Mouse (Mus musculus): ENCODE measurements at regions not wholly inside any gene's neighbourhood (a gene's known extent, or its start where the extent isn't known, plus 50 kb on each side); places are given as distances from the start of the nearest gene placed in this dataset.
A peak's percentile ranks its signal among the peaks of the same experiment; 100 is the strongest.

DNA sequence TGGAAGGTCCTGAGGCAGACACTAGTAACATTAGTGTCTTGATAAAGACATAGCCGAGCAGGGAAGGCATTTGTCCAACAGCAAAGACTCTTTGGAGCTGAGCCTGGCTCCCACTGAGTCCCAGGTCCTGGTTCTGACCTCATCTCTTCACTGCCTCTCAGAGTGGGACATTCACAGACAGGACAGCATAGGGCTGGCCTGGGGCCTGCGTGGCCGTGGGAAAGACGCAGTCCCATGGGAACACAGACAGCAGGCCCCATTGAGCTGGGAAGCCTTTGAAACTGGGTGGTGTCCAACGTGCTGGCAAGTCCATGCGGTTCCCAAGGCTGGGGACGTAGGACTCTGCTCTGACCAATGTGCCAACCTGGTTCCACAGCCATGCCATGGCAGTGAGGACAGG, 97.5 kb upstream of the 1700021F07Rik start:
- 88% methylated on average over 7 of the region's 7 CpGs for WGBS

DNA sequence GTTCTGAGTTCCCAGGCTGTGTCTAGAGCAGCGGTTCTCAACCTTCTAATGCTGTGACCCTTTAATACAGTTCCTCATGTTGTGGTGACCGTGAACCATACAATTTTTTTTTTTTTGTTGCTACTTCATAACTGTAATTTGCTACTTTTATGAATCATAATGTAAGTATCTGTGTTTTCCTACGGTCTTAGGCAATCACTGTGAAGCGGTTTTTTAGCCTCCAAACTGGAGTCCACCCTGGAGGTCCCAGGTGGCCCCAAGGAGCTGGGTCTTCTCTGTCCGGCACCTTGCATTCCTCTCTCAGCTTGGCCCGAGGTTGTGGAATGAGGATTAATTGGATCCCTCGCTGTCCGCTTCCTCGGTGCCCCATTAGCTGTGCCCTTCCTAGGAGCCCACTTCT, 96.6 kb upstream of the 1700021F07Rik start:
- Histone ChIP-seq H3K4me1 (0 out of 2 replicates have a peak, but pooled peaks cover 3% of the 10 kb centered on the region), H3K4me2 (replicated peaks) (no peak overlapping the region), H3K9me3 (no peaks in the 10 kb centered on the region), H3K27me3 (no peaks in the 10 kb centered on the region), H3K4me3 (no peak overlapping the region), H3K9ac (no peak overlapping the region), H3K27ac (no peak overlapping the region; the same call in 1 of the 2 replicates), H3K36me3 (no peaks in the 10 kb centered on the region)
- no peak for ATAC-seq (ENCODE audit: insufficient number of reproducible peaks, insufficient read depth, low FRiP score, low TSS enrichment)
- 83% methylated on average over 9 of the region's 9 CpGs for WGBS

More for the DNA sequence above, 97.5 kb upstream of the 1700021F07Rik start:
- Histone ChIP-seq H3K9me3 (no peaks in the 10 kb centered on the region), H3K27ac (no peak overlapping the region), H3K4me2 (replicated peaks) (no peak overlapping the region), H3K4me3 (no peak overlapping the region), H3K36me3 (no peaks in the 10 kb centered on the region), H3K4me1 (0 out of 2 replicates have a peak, but pooled peaks cover 3% of the 10 kb centered on the region), H3K27me3 (no peaks in the 10 kb centered on the region), H3K9ac (no peak overlapping the region)
- ATAC-seq (ENCODE audit: insufficient number of reproducible peaks, insufficient read depth, low FRiP score, low TSS enrichment): no peak

GRCm38 (mm10) chr2:173426191-173427065, 96.0 kb upstream of the 1700021F07Rik start:
- WGBS: 67% methylated on average over 16 of the region's 16 CpGs
- Histone ChIP-seq H3K9ac (no peak overlapping the region), H3K27ac (no peak overlapping the region; the same call in 1 of the 2 replicates), H3K36me3 (no peaks in the 10 kb centered on the region), H3K4me1 (0 out of 2 replicates have a peak, but pooled peaks cover 3% of the 10 kb centered on the region), H3K27me3 (no peaks in the 10 kb centered on the region), H3K4me3 (no peak overlapping the region), H3K9me3 (no peaks in the 10 kb centered on the region), H3K4me2 (replicated peaks) (no peak overlapping the region)
- ATAC-seq (ENCODE audit: insufficient number of reproducible peaks, insufficient read depth, low FRiP score, low TSS enrichment): no peak

DNA sequence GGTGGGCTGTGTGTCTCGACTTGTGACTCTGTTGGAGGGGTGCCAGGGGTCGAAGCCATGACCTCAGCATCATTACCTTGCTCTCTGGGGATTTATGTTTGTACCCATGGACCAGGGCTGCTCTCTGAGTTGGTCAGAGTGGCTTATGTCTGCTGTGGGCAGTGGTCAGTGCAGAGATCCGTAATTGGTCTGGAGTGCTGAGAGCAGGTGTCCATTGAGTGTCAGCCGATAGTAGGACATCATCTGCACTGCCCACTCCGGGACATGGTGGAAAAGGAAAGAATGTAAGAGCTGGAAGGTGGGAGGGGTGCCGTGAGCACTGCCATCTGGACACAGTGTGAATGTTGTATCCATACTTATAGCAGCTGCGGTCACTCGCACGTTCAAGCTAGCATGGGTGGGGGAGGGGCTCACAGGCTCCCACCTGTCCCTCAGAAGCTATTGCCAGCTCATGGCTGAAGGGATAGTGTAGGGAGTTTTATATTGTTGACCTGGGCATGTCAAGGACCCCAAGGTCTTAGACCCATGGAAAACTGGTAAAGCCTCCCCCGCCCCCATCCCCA, 94.4 kb upstream of the 1700021F07Rik start:
- Histone ChIP-seq H3K9me3 (no peaks in the 10 kb centered on the region), H3K4me1 (0 out of 2 replicates have a peak, but pooled peaks cover 3% of the 10 kb centered on the region), H3K4me3 (no peak overlapping the region), H3K27ac (no peak overlapping the region), H3K36me3 (no peaks in the 10 kb centered on the region), H3K27me3 (no peaks in the 10 kb centered on the region), H3K9ac (no peak overlapping the region), H3K4me2 (replicated peaks) (no peak overlapping the region)
- 0 out of 2 replicates have a peak, but pooled peaks have one; percentile 22 for ATAC-seq (ENCODE audit: insufficient number of reproducible peaks, insufficient read depth, low FRiP score, low TSS enrichment)
- 77% methylated on average over 10 of the region's 10 CpGs for WGBS

DNA sequence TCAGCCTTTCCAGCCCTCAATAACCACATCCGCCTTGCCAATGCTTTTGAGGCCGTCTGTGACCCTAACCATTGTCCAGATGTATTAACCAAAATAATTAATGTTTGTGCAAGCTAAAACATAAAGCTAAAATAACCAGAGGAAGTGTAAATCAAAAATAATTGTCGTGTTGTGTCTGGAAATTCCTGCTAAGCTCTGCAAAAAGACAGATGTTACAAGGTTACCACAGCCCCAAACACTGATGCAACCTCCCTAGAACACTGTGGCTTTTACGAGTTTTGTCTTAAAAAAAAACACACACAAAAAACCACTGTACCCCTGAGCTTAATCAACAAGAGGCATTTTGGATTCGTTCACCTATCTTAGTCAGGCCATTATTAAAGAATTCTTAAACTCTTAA, 90.5 kb upstream of the 1700021F07Rik start:
- H3K4me2 ChIP-seq (replicated peaks): no peak overlapping the region

GRCm38 (mm10) chr2:173432258-173432657, 90.1 kb upstream of the 1700021F07Rik start:
- 39% methylated on average over 3 of the region's 3 CpGs for WGBS
- Histone ChIP-seq H3K4me2 (replicated peaks) (no peak overlapping the region), H3K4me3 (no peak overlapping the region), H3K9me3 (no peaks in the 10 kb centered on the region), H3K27me3 (no peaks in the 10 kb centered on the region), H3K27ac (no peak overlapping the region), H3K4me1 (0 out of 2 replicates have a peak, but pooled peaks cover 17% of the 10 kb centered on the region), H3K9ac (no peak overlapping the region), H3K36me3 (no peaks in the 10 kb centered on the region)
- no peak for ATAC-seq (ENCODE audit: insufficient number of reproducible peaks, insufficient read depth, low FRiP score, low TSS enrichment)

More for the DNA sequence above, 90.5 kb upstream of the 1700021F07Rik start:
- Histone ChIP-seq H3K27me3 (no peaks in the 10 kb centered on the region), H3K9me3 (no peaks in the 10 kb centered on the region), H3K4me3 (no peak overlapping the region), H3K36me3 (no peaks in the 10 kb centered on the region), H3K27ac (no peak overlapping the region), H3K4me1 (0 out of 2 replicates have a peak, but pooled peaks cover 17% of the 10 kb centered on the region), H3K9ac (no peak overlapping the region)
- WGBS: 68% methylated on average over 5 of the region's 5 CpGs
- no peak for ATAC-seq (ENCODE audit: insufficient number of reproducible peaks, insufficient read depth, low FRiP score, low TSS enrichment)

- H3K36me3 ChIP-seq: no peaks in the 10 kb centered on the region
- no peak overlapping the region for H3K9ac ChIP-seq
- no peak overlapping the region for H3K27ac ChIP-seq
- 0 out of 2 replicates have a peak, but pooled peaks have one; percentile 30 for ATAC-seq (ENCODE audit: insufficient number of reproducible peaks, insufficient read depth, low FRiP score, low TSS enrichment)
- H3K4me3 ChIP-seq: no peak overlapping the region
- 76% methylated on average over 9 of the region's 9 CpGs for WGBS
- no peaks in the 10 kb centered on the region for H3K9me3 ChIP-seq
- 0 out of 2 replicates have a peak, but pooled peaks cover 14% of the 10 kb centered on the region for H3K4me1 ChIP-seq
- no peak overlapping the region for H3K4me2 ChIP-seq (replicated peaks)
- no peaks in the 10 kb centered on the region for H3K27me3 ChIP-seq
These were observed 89.3 kb upstream of the 1700021F07Rik start for GRCm38 (mm10) chr2:173432886-173433624.

DNA sequence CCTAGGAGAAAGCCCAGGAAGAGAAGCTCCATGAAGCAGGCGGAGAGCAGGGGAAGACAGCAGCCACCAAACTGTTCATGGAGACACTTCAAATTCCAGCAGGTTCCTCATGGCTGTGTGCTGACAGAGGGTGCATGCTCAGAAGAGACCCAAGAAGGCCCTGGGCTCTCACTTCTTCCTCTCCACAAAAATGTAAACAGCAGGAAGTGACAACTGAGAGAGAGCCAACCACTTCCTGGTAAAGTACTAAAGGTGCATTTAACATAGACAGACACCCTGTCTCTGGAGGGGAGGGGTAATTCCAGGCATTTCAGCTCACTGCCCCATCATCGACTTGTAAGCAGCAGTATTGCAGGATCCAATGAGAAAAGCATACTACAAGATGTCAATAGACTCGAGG, 85.8 kb upstream of the 1700021F07Rik start:
- no peak overlapping the region for H3K27ac ChIP-seq
- no peak for ATAC-seq (ENCODE audit: insufficient number of reproducible peaks, insufficient read depth, low FRiP score, low TSS enrichment)
- no peaks in the 10 kb centered on the region for H3K36me3 ChIP-seq
- H3K27me3 ChIP-seq: no peaks in the 10 kb centered on the region
- 73% methylated on average over 3 of the region's 3 CpGs for WGBS
- H3K4me1 ChIP-seq: 0 out of 2 replicates have a peak, but pooled peaks cover 14% of the 10 kb centered on the region
- no peak overlapping the region for H3K9ac ChIP-seq
- H3K4me3 ChIP-seq: no peak overlapping the region
- H3K9me3 ChIP-seq: no peaks in the 10 kb centered on the region
- no peak overlapping the region for H3K4me2 ChIP-seq (replicated peaks)

GRCm38 (mm10) chr2:173439031-173439430, 83.4 kb upstream of the 1700021F07Rik start:
- Histone ChIP-seq H3K4me3 (no peak overlapping the region), H3K4me2 (replicated peaks) (no peak overlapping the region), H3K36me3 (no peaks in the 10 kb centered on the region), H3K27ac (no peak overlapping the region), H3K9ac (no peak overlapping the region), H3K27me3 (no peaks in the 10 kb centered on the region), H3K9me3 (no peaks in the 10 kb centered on the region), H3K4me1 (peaks cover 18% of the 10 kb centered on the region; the same call in 1 of the 2 replicates)
- 58% methylated on average over 9 of the region's 9 CpGs for WGBS
- no peak for ATAC-seq (ENCODE audit: insufficient number of reproducible peaks, insufficient read depth, low FRiP score, low TSS enrichment)

- Histone ChIP-seq H3K4me2 (replicated peaks) (no peak overlapping the region), H3K4me1 (peaks cover 3% of the 10 kb centered on the region; the same call in 1 of the 2 replicates), H3K9me3 (0 out of 2 replicates have a peak, but pooled peaks cover 5% of the 10 kb centered on the region), H3K9ac (no peak overlapping the region), H3K4me3 (no peak overlapping the region), H3K27me3 (no peaks in the 10 kb centered on the region), H3K27ac (no peak overlapping the region), H3K36me3 (no peaks in the 10 kb centered on the region)
- whole genome bisulfite sequencing: 79% methylated on average over 11 of the region's 11 CpGs
- ATAC-seq (ENCODE audit: insufficient number of reproducible peaks, insufficient read depth, low FRiP score, low TSS enrichment): no peak
These were observed 80.3 kb upstream of the 1700021F07Rik start for GRCm38 (mm10) chr2:173442056-173442455.

- no peak overlapping the region for H3K27ac ChIP-seq
- 59% methylated on average over 10 of the region's 10 CpGs for WGBS
- no peak overlapping the region for H3K4me2 ChIP-seq (replicated peaks)
These were observed 79.1 kb upstream of the 1700021F07Rik start for GRCm38 (mm10) chr2:173443262-173443661.

More at GRCm38 (mm10) chr2:173443262-173443661, 79.1 kb upstream of the 1700021F07Rik start:
- Histone ChIP-seq H3K27me3 (no peaks in the 10 kb centered on the region), H3K9me3 (0 out of 2 replicates have a peak, but pooled peaks cover 5% of the 10 kb centered on the region), H3K9ac (no peak overlapping the region), H3K4me3 (no peak overlapping the region), H3K36me3 (no peaks in the 10 kb centered on the region), H3K4me1 (peaks cover 3% of the 10 kb centered on the region; the same call in 1 of the 2 replicates)
- ATAC-seq (ENCODE audit: insufficient number of reproducible peaks, insufficient read depth, low FRiP score, low TSS enrichment): no peak
